Mouse (Mus musculus) c-Kit-positive CD71-positive TER-119-positive erythroid progenitor cells, embryonic 14.5 days (primary cell): ENCODE data around the gene Sema3b.

Source experiments
- DNase-seq: peaks from one replicate; pipeline ENCODE4 v3.0.0-alpha.2; 2013; ENCODE audit warnings: low spot score

Sema3b gene

GRCm38 (mm10) chr9:107633091-107633660 is 24.1 kb upstream of the Sema3b start:
- peak; percentile 72 for DNase-seq

- peak; percentile 51 for DNase-seq
Observed at GRCm38 (mm10) chr9:107632478-107632877, 23.4 kb upstream of the Sema3b start.

- no peak for DNase-seq
Observed at GRCm38 (mm10) chr9:107631861-107632260, 22.8 kb upstream of the Sema3b start.

- no peak for DNase-seq
Observed at GRCm38 (mm10) chr9:107631311-107631826, 22.3 kb upstream of the Sema3b start.

GRCm38 (mm10) chr9:107630576-107630975 is 21.5 kb upstream of the Sema3b start:
- DNase-seq, result no peak

GRCm38 (mm10) chr9:107629901-107630425 is 20.9 kb upstream of the Sema3b start:
- DNase-seq, result no peak

- no peak for DNase-seq
Observed at GRCm38 (mm10) chr9:107629411-107629730, 20.3 kb upstream of the Sema3b start.

GRCm38 (mm10) chr9:107628721-107629410 is 19.8 kb upstream of the Sema3b start:
- no peak for DNase-seq

- DNase-seq, result no peak
Observed at GRCm38 (mm10) chr9:107627387-107628255, 18.6 kb upstream of the Sema3b start.

- no peak for DNase-seq
Observed at GRCm38 (mm10) chr9:107626844-107627277, 17.8 kb upstream of the Sema3b start.

- DNase-seq, result no peak
Observed at GRCm38 (mm10) chr9:107626158-107626843, 17.3 kb upstream of the Sema3b start.

GRCm38 (mm10) chr9:107625351-107626128 is 16.5 kb upstream of the Sema3b start:
- DNase-seq, result no peak

GRCm38 (mm10) chr9:107624951-107625350 is 15.9 kb upstream of the Sema3b start:
- DNase-seq, result no peak

- DNase-seq, result no peak
Observed at GRCm38 (mm10) chr9:107624539-107624938, 15.5 kb upstream of the Sema3b start.

GRCm38 (mm10) chr9:107620954-107621353 is 11.9 kb upstream of the Sema3b start:
- no peak for DNase-seq

GRCm38 (mm10) chr9:107619546-107619879 is 10.5 kb upstream of the Sema3b start:
- DNase-seq, result no peak

GRCm38 (mm10) chr9:107618778-107619545 is 9.9 kb upstream of the Sema3b start:
- DNase-seq, result no peak

- no peak for DNase-seq
Observed at GRCm38 (mm10) chr9:107618098-107618497, 9.1 kb upstream of the Sema3b start.

GRCm38 (mm10) chr9:107617461-107617860 is 8.4 kb upstream of the Sema3b start:
- DNase-seq, result no peak

- DNase-seq, result no peak
Observed at GRCm38 (mm10) chr9:107615035-107615434, 6.0 kb upstream of the Sema3b start.
